Mouse (Mus musculus): ENCODE measurements at regions not wholly inside any gene's neighbourhood (a gene's known extent, or its start where the extent isn't known, plus 50 kb on each side); places are given as distances from the start of the nearest gene placed in this dataset.

DNA sequence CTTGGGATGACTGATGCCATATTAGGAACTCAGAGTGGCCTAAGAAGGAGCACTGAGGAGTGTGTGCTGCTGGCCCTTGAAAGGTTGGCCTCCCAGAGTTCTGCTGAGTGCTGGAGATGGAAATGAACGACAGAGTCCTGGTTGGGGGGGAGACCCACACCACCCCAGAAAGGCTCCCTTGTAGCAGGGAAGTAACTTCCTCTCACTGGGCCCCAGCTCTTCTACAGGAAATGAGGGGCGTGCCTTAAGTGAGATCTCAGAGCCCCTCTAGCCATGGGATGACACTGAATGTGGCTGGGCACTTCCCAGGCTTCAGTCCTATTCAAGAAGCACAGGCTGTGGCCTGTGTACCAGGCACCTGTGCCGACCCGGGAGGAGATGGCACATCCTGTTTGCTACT is 232.0 kb downstream of the Rplp1 start:
- TF ChIP-seq CTCF (IDR thresholded peaks at IDR 0.05; ENCODE audit: borderline replicate concordance, extremely low read depth, insufficient read depth, insufficient read length) (no peak), POLR2A (IDR thresholded peaks at IDR 0.05; ENCODE audit: borderline replicate concordance, extremely low read depth, insufficient read depth, insufficient read length, poor library complexity, severe bottlenecking) (no peak)

Data from brain, embryonic 14.5 days (tissue).